10 mouse cellular contexts compared by ENCODE assay signal in genomic region chr6:50009339-50009738, GRCm38 (mm10).
DNase-seq lines count a peak whose midpoint lies in the region; ATAC-seq lines count a peak whose summit lies in the region.
"Had no signal": no experiment of that assay in that cellular context is flagged by ENCODE, and none has a peak within 500 bp of the region (broad histone marks: within the 10 kb centered on the region; RNA-seq: fewer than 3 reads in every experiment).

No protein-coding gene starts in this region.

- peak; percentile 88 for ATAC-seq in megakaryocyte, adult 5-6 weeks (ENCODE audit: poor library complexity, severe bottlenecking)

- DNase-seq in gastrocnemius, postnatal 25 days, result peak; percentile 12
- DNase-seq in gastrocnemius, adult 18-20 months (ENCODE audit: low spot score), result no peak
- peak; percentile 69 for DNase-seq in CD4-positive, CD25-positive, alpha-beta regulatory T cell, adult 2 months (ENCODE audit: low read depth, low spot score)
- DNase-seq in kidney, adult 8-10 months, result peak; percentile 29 to 43
- no peak for DNase-seq in cerebellum, postnatal 25 days
- no peak for DNase-seq in gastrocnemius, postnatal 4 days (ENCODE audit: low spot score in 2 of 2)
- DNase-seq in testis, postnatal 14 days (ENCODE audit: low spot score), result no peak
- DNase-seq: cerebellum, postnatal 10 days; layer of hippocampus, adult 9-11 months had no signal

Comparison
In these comparisons a context has a peak if more than half of its experiments do, and no peak if none do; other contexts are left out.
1. DNase-seq: peak in gastrocnemius, postnatal 25 days (single experiment), CD4-positive, CD25-positive, alpha-beta regulatory T cell, adult 2 months (single experiment) and kidney, adult 8-10 months (2 of 2); none in gastrocnemius, adult 18-20 months (single experiment), cerebellum, postnatal 25 days (0 of 2), gastrocnemius, postnatal 4 days (0 of 2) and testis, postnatal 14 days (single experiment).